Mouse (Mus musculus) CD4-positive naive resting alpha-beta T cell, adult 57 days (primary cell): ENCODE measurements around the gene Ccdc74a. TPM values are rescaled to one million over a fixed set of nuclear protein-coding genes. Genes with fewer than 3 reads are reported as not detected.

ENCODE experiments used
- total RNA-seq: library from RNA; stranded (reverse); gene quantifications from one replicate; pipeline ENCODE4 v1.2.4, GENCODE M21; 2023

The Ccdc74a gene
- not detected for total RNA-seq

GRCm38 (mm10) chr16:17646310-17647114, at the start of gene Ccdc74a:
TSS of gene Ccdc74a (plus strand) at chr16:17646470.

GRCm38 (mm10) chr16:17619198-17620105, 26.8 kb upstream of the Ccdc74a start, which contains the start of gene Smpd4:
TSS of gene Smpd4 (plus strand) at chr16:17619354.

Other genes with a start within 250 kb of the Ccdc74a start
- gene Snap29, start 240.5 kb upstream of the Ccdc74a start, total RNA-seq, result 21.2 TPM
- gene Pi4ka, start 240.2 kb upstream of the Ccdc74a start, total RNA-seq, result 127 TPM
- gene Crkl, start 194.5 kb upstream of the Ccdc74a start, total RNA-seq, result 64.5 TPM
- gene Aifm3, start 156.9 kb upstream of the Ccdc74a start, total RNA-seq, result 0.21 TPM
- 62.5 TPM for gene Lztr1, start 137.8 kb upstream of the Ccdc74a start, total RNA-seq
- gene Thap7, start 115.3 kb upstream of the Ccdc74a start, total RNA-seq, result 41.0 TPM
- not detected for gene Lrrc74b, start 85.2 kb upstream of the Ccdc74a start, total RNA-seq
- gene P2rx6, start 84.6 kb upstream of the Ccdc74a start, total RNA-seq, result not detected
- 0.56 TPM for gene Slc7a4, start 63.3 kb upstream of the Ccdc74a start, total RNA-seq
- 43.7 TPM for gene Smpd4, start 27.1 kb upstream of the Ccdc74a start, total RNA-seq
- 137 TPM for gene Med15, start 86.4 kb downstream of the Ccdc74a start, total RNA-seq
- gene Klhl22, start 113.1 kb downstream of the Ccdc74a start, total RNA-seq, result 22.1 TPM
- 0.53 TPM for gene Scarf2, start 150.8 kb downstream of the Ccdc74a start, total RNA-seq
- not detected for gene B830017H08Rik, start 186.7 kb downstream of the Ccdc74a start, total RNA-seq
- 17.4 TPM for gene Car15, start 191.9 kb downstream of the Ccdc74a start, total RNA-seq
- 4.2 TPM for gene Gm20518, start 245.2 kb downstream of the Ccdc74a start, total RNA-seq
- not detected for gene Tssk1, start 247.8 kb downstream of the Ccdc74a start, total RNA-seq